Mouse (Mus musculus): ENCODE data around the gene Ctnna2.

- TF ChIP-seq POLR2A (IDR thresholded peaks at IDR 0.05; ENCODE audit: borderline replicate concordance, extremely low read depth, low read depth, low read length) (no peak), CTCF (IDR thresholded peaks at IDR 0.05; ENCODE audit: insufficient read depth, low read length) (no peak)
These were observed 764.2 kb downstream of the Ctnna2 start for GRCm38 (mm10) chr6:77215322-77215721.

Data from lung, adult 2 months (tissue).